Mouse (Mus musculus) activated CD4-positive, CD25-positive, alpha-beta regulatory T cell, adult 4 months (primary cell): Measurements from ENCODE around the gene Mrgprb2. TPM values are rescaled to one million over a fixed set of nuclear protein-coding genes. Genes with fewer than 3 reads are reported as not detected.

Experiments
- ATAC-seq: one replicate; pipeline ENCODE4 v1.8.0; 2017
- polyA plus RNA-seq, 2 experiments: library from polyadenylated mRNA; unstranded; fragments of 100-300 nt; shearing (Covaris generic); gene quantifications; one replicate each; pipeline ENCODE4 v1.2.1; 2017

Gene Mrgprb2
- polyA plus RNA-seq: not detected

- ATAC-seq: no peak
These were observed at the start of gene Mrgprb2 for GRCm38 (mm10) chr7:48557986-48558385. Gene Mrgprb2 (minus strand): TSS chr7:48558086.

Other genes with a start within 250 kb of the Mrgprb2 start
- not detected for gene Mrgprb8, start 169.6 kb downstream of the Mrgprb2 start, polyA plus RNA-seq
- not detected for gene Mrgprb1, start 101.7 kb downstream of the Mrgprb2 start, polyA plus RNA-seq
- not detected for gene Mrgprx2, start 58.8 kb downstream of the Mrgprb2 start, polyA plus RNA-seq
- gene Mrgprb3, start 85.7 kb upstream of the Mrgprb2 start, polyA plus RNA-seq: not detected
- 10 to 100 TPM; 19.0 to 25.9 TPM for gene Zdhhc13, start 230.9 kb upstream of the Mrgprb2 start, polyA plus RNA-seq